Mouse (Mus musculus) heart, postnatal 25 days (tissue): ENCODE measurements around the gene Tmco1. TPM values are rescaled to one million over a fixed set of nuclear protein-coding genes. Genes with fewer than 3 reads are reported as not detected.
A peak's percentile ranks its signal among the peaks of the same experiment; 100 is the strongest.

Experiments used
- DNase-seq: peaks from one replicate; pipeline ENCODE4 v3.0.0; 2022; ENCODE audit warnings: low spot score
- intact Hi-C: fragments of 180-260 bp; cut with DNase I; formaldehyde crosslinking; loops from one replicate; pipeline ENCODE4 v1.15.1; 2025
- total RNA-seq, 2 experiments: library from RNA; stranded (reverse); gene quantifications; 2 replicates each; pipeline ENCODE4 v1.2.3; 2021

The Tmco1 gene
- total RNA-seq, 2 experiments from 2014 or later, result 87.3 to 94.7 TPM

GRCm38 (mm10) chr1:167282768-167283167 is 25.4 kb upstream of the Tmco1 start:
- no peak for DNase-seq
- intact Hi-C loops, result loop anchor here (5.0 kb wide), 1 partner anchor 40 kb away; no protein-coding TSS in a partner anchor

DNA sequence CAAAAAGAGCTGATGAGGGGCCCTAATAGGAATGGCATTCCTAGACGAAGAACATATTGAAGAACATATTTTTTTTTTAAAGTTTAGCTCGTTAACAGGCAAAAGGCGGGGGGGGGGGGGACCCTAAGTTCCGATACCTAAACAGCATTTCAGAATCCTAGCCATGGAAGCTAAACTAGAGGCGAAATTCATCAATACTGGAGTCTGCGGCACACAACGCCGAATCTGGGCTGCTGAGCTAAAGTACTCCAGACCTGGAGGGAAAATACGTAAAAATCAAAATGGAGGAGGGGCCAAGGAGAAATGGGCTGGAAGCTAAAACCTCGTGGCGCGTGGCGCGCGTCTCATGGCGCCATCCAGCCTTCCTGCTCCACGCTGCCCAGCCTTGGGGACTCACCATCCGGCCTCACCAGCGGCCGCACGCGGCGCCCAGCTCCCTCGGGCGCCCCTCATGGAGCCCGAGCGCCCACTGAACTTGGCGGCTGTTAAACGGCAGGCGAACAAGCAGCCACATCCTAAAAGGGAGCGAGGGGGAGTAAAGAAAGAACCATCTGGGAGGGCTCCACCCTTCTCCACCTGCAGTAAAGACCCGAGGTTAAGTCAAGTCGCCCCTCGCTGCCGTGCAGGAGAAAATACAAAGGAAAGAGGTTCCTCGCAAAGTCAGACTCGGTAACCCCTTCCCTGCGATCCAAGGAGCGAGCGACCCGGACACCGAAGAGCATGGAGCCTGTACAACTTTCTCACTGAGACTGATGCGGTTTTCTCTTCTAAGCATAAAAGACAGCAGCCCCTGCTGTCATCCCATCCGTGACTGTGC is 24.5 kb upstream of the Tmco1 start:
- no peak for DNase-seq
- intact Hi-C loops, result loop anchor here (5.0 kb wide), 1 partner anchor 41 kb away; no protein-coding TSS in a partner anchor

- peak; percentile 33 for DNase-seq
- intact Hi-C loops, result loop anchor here (5.0 kb wide), 1 partner anchor 42 kb away; no protein-coding TSS in a partner anchor
Measured at GRCm38 (mm10) chr1:167284258-167284836, 23.8 kb upstream of the Tmco1 start.

DNA sequence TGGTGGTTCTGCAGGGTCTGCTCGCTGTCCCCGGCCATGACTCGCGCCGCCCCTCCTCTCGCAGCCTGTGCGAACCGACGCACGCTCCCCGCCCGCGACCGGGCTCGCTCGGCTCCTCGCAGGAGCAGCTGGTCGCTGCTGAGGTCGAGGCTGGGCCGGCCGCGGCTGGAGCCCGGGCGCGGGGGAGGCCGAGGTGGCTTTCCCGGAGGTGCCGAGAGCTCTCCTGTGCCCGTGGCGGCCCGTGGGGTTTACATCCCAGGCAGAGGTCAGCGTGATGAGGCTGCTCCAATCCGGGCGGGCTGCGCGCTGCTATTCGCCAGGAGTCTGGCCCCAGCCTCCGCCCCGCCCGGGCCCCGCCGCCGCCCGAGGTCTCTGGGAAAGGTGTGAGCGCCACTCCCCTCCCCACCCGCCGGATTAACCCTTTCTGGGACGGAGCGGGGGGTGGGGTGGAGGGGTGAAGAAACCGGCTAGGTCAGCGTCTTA is 23.3 kb upstream of the Tmco1 start:
- intact Hi-C loops, result loop anchor here (5.0 kb wide), 1 partner anchor 43 kb away; no protein-coding TSS in a partner anchor
- DNase-seq, result peak; percentile 74

- intact Hi-C loops, result no loop called here
- DNase-seq, result no peak
Measured at GRCm38 (mm10) chr1:167285320-167285355, 23.0 kb upstream of the Tmco1 start, which contains the start of gene Uck2. Uck2 (minus strand) TSS chr1:167285320.

- DNase-seq, result no peak
- intact Hi-C loops, result no loop called here
Measured at GRCm38 (mm10) chr1:167285356-167285755, 22.8 kb upstream of the Tmco1 start.

DNA sequence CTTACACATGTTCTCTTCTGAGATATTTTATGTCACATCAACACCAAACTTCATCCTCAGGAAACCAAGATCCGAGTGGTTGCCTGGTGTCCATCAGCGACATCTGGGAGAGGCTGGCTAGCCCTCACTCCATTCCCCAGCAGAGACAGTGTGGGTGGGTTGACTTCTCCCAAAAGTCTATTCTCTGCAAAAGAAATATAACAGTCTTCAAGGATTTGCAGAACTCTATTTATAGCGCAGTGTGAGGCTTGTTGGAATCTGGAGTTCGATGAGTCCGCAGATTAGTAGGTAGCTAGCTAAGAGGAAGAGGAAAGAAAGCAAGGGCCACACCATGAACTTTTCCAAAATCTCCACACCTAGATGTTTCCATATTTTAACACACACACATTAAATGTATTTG is 21.0 kb upstream of the Tmco1 start:
- intact Hi-C loops, result loop anchor here (2.0 kb wide), 1 partner anchor 22 kb away; the partner anchor contains the start of gene Tmco1
- no peak for DNase-seq

DNA sequence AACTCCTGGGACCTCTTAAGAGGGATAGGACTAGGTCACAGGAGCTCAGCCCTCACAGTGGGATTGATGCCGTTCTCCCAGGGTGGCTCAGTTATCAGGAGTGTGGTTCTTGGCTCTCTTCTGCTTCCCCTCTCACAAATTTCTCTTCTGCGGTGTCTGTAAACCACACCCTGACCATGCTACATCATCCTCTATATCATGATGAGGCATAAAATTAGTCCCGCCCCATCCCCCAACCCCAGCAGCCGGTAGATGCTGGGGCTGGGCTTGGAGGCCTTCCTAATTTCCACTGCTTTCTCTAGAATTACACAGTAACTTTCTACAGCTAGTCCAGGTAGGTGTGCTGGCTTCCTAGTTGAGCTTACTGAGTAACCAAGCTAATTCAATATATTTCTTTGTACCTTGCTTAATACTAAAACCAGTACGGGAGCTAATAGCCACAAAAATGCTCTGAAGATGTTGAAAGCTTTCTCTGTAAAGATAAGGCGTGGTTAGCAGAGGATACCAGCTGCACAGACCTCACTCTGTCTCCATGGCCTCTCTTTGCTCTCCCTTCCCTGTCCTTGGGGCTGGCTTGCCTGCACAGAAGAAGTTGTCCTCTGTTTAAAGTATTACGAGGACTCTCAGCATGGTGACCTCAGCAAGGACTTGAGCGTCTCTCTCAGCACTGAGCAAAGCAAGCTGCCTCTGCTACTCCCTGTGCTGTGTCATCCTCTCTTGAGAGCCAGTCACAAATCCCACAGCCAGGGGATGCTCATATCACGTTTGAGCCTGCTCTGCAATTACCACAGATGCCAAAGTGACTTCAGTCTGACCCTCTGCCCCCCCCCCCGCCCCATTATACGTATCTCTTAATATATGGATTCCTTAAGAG is 19.3 kb upstream of the Tmco1 start:
- intact Hi-C loops, result no loop called here
- DNase-seq, result no peak

- intact Hi-C loops, result no loop called here
- DNase-seq, result no peak
Measured at GRCm38 (mm10) chr1:167289567-167290262, 18.5 kb upstream of the Tmco1 start.

DNA sequence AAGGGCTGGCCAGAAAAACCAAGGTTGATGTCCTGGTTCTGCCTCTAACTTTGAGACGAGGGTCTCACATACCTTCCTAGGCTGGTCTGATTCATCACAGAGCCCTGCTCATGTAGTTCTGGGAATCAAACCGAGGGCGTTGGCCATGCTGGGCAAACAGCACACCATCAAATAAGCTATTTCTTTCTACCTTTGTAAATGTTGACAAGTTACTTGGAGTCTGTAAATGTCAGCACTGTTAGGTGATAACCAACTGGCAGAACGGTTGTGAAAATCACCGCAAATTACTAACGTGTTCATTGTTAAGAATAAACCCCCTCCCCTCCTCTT is 17.9 kb upstream of the Tmco1 start:
- no peak for DNase-seq
- intact Hi-C loops, result no loop called here

DNA sequence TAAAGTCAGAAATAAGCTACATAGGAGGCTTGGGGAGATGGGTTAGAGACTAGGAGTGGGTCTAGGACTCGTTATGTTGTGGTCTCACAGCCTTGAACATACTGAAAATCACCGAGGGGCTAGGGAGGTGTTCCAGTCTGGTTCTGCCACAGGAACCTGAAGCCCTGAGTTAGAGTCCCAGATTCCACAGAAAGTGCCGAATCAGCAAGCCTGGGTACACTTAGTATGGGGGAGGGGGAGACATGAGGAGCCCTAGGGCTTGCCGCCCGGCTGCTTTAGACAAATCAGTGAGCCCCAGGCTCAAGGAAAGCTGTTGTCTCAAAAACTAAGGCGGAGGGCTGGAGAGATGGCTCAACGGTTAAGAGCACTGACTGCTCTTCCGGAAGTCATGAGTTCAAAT is 16.6 kb upstream of the Tmco1 start:
- intact Hi-C loops, result no loop called here
- no peak for DNase-seq

DNA sequence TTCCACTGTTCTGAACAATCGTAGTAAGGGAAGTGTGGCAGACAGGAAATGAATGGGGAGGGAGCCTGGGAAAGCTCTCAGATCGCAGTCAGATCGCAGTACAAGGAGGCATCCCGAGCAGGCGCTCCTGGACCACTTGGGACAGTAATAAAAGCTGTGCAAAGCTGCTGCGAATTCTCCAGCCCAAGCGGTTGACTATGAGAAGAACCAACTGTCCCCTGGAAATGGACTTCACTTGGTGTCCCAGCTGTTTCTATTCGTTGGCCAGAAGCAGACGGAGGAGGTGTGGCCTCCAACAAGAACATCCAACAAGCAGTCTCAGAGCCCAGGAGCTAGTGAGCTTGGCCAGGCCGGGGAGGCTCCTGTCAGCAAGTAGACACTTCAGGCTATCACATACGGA is 15.7 kb upstream of the Tmco1 start:
- DNase-seq, result peak; percentile 56
- intact Hi-C loops, result no loop called here

- DNase-seq, result no peak
- intact Hi-C loops, result no loop called here
Measured at GRCm38 (mm10) chr1:167295679-167296402, 12.3 kb upstream of the Tmco1 start.

- intact Hi-C loops, result no loop called here
- no peak for DNase-seq
Measured at GRCm38 (mm10) chr1:167300122-167300521, 8.1 kb upstream of the Tmco1 start.

DNA sequence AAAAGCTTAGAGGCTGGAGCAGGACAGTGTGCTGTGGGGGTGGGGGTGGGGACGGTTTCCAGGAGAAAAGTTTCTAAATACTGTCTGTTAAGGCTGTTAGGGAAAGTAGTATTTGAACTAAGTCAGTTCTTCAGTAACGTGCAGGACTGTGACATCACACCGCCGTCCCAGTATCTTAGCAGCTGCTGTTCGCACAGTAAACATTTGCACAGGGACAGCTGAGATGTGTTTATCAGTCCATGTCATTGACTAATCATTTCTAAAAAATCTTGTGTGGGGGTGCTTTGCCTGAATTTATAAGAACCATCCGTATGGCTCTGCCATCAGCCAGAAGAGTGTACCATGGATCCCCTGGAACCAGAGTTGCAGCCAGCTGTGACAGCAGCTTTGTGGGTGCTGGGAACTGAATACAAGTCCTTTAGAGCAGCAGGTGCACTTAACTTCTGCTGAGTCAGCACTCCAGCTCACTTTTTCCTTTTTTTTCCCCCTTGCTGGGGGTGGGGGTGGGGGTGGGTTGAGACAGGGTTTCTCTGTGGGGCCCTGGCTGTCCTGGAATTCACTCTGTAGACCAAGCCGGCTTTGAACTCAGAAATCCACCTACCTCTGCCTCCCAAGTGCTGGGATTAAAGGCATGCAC is 2.6 kb upstream of the Tmco1 start:
- no peak for DNase-seq
- intact Hi-C loops, result no loop called here

GRCm38 (mm10) chr1:167306451-167307240 is 1.5 kb upstream of the Tmco1 start:
- intact Hi-C loops, result no loop called here
- no peak for DNase-seq

- DNase-seq, result no peak
- intact Hi-C loops, result loop anchor here (2.0 kb wide), 1 partner anchor 21 kb away; no protein-coding TSS in a partner anchor
Measured at GRCm38 (mm10) chr1:167307674-167308073, 504 bp upstream of the Tmco1 start.

DNA sequence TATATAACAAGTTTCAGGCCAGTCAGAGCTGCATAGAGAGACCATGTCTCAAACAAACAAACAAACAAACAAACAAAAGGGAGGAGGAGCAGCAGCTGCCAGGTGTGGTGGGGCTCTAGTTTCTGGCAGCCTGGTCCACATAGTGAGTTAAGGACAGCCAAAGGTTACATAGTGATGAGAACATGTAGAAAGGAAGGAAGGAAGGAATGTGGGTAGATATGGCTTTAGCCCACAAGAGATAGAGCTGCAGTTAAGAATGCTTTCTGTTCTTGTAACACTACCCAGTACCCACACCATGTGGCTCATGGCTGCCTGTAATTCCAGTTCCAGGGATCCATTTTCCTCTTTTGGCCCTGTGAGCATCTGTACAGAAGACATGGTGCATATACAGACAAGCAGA is 4.2 kb downstream of the Tmco1 start:
- no peak for DNase-seq
- intact Hi-C loops, result loop anchor here (2.0 kb wide), 1 partner anchor 92 kb away; no protein-coding TSS in a partner anchor
